Mouse (Mus musculus): ENCODE data around the gene Lyst.
"Not testable (repeated sequence)": the region's sequence is repeated elsewhere in the genome, so short reads cannot be mapped to it uniquely, and the experiment has no call there.

Lyst gene

DNA sequence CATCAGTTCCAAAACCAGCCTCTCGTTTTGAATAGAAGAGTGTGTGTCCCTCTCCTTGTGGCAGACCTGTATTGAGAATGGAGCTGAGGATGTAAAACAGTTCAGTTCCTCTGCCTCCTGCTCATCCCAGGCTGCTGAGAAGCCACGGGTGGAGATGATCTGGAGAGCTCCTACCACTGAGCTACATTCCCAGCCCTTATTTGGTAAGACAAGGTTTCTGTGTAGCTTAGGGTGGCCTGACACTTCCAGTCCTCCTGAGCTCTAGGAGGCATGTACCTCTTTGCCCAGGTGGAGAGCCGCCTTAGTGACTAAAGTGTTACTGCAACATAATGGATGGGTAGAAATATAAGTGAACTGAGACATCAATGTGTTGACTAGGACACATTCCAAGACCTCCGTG lies 190.8 kb downstream of the Lyst start:
- no peak for DNase-seq (ENCODE audit: extremely low spot score)

DNA sequence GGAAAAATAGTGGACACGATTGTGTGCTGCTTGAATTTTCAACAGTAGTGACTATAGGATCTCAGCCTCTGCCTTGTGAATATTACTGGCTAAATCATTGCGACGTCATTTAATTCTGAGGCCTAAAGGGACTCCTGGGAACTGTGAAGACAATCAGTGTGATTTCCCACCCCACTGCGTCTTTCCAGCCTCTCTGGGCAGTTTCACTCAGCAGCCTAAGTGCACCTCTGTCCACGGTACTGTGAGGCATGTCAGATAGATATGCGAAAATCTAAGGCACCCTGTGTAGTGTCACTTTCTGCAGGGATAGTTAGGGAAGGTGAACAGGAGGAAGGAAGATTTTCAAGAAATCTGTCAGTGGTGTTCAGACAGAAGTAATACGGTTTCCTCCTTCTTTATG lies 193.1 kb downstream of the Lyst start:
- DNase-seq (ENCODE audit: extremely low spot score) = peak; percentile 4

DNA sequence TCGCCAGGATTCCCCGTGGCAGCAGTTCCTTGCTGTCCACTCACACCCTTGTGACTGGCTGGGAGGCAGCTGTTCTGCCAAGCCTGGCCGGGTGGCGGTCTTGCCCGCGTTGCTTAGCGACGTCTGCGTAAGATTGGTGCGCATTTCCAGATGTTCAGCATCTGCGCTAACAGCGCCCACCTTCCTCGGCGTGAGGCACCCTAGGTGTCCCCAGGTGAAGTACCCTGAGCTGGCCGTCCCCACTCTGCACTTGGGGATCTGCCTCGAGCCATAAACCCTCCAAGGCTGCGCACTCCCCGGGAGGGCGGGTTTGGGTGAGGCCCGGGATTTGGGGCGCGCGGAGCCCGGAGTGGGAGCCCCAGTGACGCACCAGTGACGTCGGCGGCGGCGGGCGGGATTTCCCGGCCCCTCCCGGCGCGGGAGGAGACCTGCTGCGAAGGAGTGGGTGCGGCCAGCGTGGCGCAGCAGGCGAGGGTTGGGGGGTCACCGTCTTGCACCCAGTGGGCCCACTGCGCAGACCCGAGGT lies 193.8 kb downstream of the Lyst start, which contains the start of gene Gng4:
Gene Gng4 (plus strand): TSS at position 166 of the 526 bp plus-strand sequence.
- DNase-seq (ENCODE audit: extremely low spot score) = peak; percentile 29

DNA sequence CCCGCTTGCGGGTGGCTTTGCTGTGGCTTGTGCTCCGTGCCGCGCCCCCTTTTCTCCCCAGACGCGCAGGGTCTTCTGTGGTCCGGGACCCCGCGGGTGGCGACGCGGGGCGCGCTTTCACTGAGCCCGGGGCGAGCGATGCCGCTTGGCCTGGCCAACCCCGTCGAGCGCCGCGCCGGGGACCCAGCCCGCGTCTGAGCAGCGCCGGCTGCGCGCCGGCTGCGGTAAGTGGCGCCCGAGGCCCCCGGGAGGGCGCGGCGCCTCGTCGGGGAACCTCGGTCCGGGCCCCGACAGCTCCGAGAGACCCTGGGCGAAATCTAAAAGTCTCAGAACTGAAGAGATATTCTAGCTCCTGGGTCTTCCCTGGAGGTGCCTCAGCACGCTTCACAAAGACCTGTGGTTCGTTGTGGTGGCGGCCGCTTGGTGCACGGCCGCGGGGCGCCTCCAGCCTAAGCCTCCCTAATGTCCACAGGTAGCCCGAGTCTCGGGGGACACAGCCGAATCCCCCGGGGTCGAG lies 194.3 kb downstream of the Lyst start:
- peak; percentile 17 for DNase-seq (ENCODE audit: extremely low spot score)

DNA sequence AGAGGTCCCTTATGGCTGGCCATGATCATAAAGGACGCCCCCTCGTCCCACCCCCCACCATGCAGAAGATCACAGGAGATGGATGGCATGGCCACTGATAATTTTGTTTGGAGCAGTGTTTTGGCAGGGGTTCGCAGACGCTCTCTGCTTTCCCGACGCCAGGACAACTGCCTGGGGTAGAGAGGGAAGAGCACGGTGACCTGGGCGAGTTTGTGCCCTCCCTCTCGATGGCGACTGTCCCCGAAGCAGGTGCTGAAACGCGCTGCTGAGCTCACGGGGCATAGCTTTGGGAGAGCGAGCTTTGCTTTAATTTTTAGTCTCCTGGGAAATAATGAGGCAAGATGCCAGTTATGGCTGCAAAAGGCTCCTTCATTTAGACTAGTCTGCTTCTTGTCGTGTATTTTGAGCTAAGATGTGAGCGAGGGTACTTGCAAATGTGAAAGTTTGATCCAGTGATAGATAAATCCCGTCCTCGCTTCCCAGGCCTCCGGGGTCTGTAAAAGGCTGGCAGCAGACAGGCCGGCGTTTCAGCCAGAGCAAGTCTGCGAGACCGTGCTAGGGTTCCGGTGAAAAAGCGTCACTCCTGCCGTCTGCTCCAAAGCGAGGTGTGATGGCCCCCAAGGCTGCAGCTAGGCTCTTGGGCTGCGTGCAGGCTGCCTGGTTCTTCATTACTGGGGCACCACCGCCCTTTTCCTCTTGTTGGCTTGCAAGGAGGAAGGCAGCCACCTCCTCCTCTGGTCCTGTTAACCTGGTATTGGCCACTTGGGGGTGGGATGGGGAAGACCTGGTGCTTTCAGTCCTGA lies 195.0 kb downstream of the Lyst start:
- peak; percentile 51 for DNase-seq (ENCODE audit: extremely low spot score)

DNA sequence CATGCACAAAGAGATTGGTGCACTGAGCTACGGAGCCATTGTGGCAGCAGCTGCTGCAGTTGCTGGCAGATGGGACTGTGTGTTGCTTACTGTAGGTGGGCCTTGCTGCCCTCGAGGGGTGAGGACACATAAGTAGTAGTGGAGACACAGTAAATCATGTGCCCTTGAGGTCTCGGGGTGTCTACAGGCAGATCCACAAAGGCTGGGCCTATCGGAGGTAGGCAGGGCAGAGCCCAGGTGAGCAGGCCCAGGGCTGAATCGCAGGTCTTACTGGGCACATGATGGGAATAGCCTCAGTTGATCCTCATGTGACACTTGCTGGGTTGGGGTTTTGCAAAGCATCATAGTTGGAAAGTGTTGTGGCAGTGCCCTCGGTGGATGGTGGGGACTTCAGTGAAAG lies 196.8 kb downstream of the Lyst start:
- DNase-seq (ENCODE audit: extremely low spot score) = no peak

DNA sequence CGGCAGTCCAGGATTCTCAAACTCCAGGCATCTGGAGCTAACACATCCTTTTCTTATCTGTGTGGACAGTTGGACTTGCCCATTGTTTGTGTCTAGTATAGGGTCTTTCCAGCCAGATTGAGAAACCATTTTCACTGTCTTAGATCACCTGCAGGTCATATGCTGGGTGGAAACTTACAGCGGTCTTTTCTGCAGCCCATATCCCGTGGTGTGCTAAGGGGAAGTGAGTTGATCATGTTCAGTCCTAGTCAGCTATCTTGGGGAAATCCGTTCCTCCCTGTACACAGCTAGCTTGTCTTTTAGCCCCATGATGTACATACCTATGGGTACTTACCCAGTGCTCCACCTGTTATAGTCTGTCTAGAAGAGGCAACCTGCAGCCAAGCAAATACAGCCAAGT lies 197.9 kb downstream of the Lyst start:
- DNase-seq (ENCODE audit: extremely low spot score) = no peak

DNA sequence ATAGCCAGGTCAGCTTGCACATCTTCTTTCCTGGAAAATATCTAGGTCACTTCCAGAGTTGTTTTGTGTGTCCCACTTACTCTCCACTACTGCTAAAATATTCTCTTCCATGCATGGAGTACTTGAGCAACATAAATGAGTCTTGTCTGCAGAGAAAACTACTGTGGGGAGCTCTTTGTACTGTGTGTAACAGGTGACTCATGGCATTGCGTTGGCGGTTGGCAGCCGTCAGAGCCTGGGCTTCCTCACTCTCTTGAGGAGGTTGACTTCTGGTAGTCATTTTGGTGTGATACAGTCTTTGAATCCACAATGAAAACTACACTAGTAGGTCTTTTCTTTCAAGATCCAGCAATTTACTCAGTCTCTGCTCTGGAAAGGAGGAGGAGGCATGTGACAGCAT lies 201.8 kb downstream of the Lyst start:
- DNase-seq (ENCODE audit: extremely low spot score) = no peak

DNA sequence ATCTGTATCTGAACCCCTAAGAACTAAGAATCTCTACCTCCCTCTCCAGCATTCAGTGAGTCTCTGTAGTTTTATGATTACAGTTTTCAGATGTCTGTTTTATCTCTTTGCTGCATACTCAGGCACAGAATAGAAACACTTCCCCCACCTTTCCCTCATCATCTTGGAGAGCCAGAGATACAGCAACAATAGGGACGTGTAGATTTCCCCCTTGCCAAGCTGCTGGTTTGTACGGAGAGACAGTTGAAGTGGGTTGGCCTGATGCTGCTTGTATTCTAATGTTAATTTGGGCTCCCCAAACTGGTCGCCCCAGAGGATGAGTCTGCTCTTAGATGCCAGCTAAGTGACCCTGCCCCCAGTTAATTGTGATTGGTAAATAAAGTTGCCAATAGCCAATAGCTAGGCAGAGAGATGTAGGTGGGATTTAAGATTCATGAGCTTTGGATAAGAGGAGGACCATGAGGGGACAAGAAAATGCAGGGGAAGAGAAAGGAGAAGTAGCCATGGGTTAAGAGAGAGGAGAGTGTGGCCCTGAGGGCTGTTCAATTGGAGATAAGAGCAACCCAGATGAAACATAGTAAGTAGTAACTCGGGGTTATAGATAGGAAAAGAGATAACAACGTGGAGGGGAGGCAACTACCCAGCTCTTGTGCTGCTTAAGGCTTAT lies 205.1 kb downstream of the Lyst start:
- DNase-seq (ENCODE audit: extremely low spot score) = no peak

DNA sequence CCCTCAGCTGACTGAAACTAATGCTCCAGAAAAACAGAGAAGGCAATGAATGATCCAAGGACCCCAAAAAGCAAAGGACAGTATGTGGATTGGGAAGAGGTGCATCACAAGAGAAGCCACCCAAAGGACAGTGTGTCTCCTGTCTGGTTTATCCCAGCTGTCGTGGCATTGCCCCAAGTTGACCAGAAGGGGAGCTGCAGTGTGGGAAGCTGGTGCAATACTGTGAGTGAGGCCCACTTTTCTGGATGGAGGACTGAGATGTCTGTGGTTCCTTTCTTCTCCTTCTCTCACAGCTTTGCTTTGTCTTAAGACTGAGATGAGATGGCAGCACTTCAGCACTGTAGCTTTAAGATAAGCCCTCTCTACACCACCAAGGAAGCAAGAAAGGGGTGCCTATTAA lies 205.9 kb downstream of the Lyst start:
- no peak for DNase-seq (ENCODE audit: extremely low spot score)

DNA sequence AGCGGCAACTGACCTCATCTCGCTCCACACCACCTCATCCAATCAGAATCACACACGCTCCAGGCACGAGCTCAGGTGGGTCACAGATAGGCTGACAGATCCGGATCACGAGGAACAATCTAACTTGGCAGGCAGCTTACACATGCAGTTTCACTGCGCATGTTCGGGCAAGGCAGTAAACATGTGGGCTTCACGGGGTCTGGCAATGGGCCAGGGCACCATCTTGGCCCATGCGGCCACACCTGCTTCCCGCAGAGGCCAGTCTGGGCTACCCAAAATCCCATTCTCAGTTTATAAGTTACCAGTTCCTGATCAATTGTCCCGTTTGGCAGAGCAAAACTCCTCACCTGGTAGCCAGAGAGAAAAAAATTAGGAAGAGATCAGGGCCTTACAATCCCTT lies 207.6 kb downstream of the Lyst start:
- not testable (repeated sequence) for DNase-seq (ENCODE audit: extremely low spot score)

DNA sequence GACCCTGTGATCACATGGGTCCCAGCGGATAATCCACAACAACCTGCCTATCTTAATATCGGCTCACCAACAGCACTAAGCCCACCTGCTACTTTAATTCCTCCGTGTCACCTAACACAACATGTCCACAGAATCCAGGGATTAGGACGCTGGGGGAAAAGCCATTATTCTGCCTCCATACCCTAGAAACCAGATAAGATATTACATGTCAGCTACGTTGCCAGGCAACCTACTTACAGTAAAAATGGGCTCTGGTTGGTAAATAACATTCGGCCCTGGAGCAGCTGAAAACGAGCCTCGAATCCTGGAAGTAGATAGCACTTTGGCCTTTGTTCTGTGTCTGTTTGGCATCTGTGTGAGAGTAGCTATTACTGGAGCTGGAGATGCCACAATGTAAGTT lies 208.6 kb downstream of the Lyst start:
- DNase-seq (ENCODE audit: extremely low spot score) = no peak

DNA sequence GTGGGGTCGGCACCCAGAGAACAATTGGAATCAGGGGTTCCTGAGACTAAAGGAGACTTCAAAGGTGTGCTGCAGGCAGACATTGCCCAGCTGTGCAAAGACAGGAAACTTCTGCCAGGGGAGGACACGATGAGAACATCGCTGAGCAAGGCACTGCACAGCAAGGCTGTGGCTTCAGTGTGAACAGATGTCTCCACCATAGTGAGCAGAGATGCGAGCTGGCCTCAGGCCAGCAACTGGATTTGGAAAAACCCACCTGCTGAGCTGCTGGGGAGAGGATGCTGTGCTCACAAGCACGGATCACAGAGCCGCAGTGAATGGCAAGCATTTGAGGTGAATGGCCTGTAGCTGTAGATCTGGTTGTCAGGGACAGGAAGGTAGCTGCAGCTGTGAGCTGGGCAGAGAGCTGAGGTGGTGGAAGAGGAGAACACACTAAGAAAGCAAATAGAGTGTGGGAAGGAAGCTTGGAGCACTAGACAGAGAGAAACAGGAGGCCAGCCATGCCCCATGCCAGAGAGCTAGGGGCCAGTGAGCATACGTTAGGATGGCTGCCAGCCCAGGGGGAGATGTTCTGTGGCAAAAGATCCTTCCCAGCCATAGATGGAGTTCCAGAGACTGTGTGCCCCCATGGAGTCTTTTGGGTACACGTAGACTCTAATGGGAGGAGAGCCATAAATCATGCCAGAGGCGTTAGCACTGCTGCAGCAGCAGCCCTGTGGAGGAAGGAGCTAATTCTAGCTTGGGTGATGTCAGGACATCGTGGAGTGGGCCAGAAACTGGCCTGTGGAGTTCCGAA lies 218.3 kb downstream of the Lyst start:
- no peak for DNase-seq (ENCODE audit: extremely low spot score)

DNA sequence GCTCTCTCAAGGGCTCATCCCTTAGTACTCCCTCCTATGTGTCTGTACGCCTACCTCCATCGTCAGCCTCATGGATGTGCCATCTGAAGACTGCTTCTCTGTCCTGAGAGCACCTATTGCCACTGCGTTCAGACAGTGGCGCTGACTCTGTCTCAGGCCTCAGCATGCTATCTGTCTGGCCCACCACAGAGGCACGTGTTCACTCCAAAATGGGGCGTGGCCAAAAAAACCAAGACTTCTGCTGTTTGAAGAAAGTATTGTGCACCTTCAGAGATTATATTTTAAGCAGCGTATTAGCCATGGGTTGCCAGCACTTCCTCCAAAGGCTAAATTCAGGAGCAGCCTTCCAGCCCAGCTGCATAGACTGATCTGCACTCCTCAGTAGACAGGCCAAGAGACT lies 220.7 kb downstream of the Lyst start:
- DNase-seq (ENCODE audit: extremely low spot score) = no peak

DNA sequence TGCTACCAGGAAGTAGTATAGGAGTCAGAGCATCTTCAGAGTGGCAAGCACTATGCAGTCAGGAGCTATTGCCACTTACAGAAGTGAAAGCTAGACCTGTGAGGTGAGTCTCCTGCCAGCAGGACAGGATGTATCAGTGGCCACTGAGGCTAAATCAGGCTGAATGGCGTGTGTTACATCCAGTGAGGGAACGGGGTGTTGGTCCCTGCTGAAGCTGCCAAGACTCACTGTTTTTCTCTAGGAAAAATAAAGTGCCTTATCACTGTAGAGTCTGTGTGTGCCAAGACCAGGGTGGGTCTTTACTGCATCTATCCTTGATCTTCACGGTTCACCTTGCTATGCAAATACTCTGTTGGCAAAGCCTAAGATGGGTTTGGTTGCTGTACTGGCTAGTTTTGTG lies 228.5 kb downstream of the Lyst start:
- DNase-seq (ENCODE audit: extremely low spot score) = no peak

DNA sequence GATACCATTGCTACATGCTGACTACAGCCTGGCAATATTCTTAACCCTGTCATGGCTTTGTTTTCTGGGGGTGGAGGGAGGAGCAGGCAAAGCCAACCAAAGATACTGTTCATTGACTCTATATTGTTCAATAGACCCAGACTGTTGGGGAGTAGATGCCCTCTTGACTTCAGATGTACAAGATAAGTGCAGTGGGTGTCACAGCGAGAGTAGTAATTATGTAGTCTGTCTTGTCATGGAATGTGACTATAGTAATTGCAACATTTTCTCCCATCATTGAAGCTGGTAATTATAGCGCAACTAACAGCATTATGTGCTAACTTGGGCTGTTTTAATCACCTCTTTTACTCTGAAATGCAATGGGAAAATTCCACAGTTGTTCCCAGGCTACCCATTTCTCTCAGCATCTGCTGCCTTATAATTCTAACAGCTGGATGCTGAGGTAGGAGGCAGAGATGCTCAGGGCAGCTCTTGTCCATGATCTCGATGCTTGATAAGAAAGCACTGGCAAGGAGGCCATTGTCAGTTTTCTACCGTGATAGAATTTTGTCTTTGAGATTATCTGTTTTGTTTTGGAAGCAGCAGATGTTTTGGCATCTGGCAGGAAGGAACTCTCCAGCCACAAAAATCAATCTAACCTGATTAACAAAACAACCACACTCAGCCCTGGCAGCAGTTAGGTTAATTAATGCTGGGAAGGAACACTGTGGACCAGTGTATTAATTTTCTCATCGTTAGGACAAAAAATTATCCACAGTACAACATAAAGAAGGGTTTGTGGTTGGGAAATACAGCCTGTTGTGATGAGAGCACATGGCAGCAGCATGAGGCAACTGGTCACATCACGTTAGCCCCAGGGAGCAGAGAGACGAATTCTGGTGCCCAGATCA lies 230.3 kb downstream of the Lyst start:
- DNase-seq (ENCODE audit: extremely low spot score) = no peak

DNA sequence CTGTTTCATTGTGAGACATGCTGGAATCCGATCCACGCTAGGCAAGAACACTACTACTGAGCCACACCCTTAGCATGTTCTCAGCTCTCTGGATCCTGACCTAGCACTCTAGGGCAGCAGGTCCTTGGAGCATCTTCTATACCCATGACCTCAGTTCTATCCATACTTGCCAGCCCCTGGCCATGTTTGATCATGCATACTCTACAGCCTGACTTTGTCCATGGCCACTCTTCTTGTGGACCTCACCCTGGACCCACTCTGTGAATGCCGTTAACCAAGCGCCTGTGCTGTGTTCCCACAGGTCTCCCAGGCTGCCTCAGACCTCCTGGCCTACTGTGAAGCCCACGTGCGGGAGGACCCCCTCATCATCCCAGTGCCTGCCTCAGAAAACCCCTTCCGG lies 234.7 kb downstream of the Lyst start:
- no peak for DNase-seq (ENCODE audit: extremely low spot score)

DNA sequence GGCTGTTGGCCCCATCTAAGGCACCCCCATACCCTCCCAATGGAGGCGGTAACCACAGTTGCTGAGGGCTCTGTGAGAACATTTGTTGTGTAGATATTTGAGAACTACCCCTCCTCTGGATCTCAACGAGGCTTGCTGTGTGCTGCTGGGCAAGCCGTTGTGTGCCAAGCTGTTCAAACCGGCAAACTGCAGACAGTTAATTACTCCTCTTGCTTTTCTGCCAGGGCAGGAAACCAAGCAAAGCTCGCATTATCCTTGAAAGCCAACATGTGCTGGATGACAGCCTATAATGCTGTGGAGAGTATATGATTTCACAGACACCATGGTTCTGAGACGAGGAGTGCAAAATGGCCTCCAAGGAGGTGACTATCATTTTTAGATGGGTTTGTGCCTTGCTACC lies 236.3 kb downstream of the Lyst start:
- DNase-seq (ENCODE audit: extremely low spot score) = no peak

DNA sequence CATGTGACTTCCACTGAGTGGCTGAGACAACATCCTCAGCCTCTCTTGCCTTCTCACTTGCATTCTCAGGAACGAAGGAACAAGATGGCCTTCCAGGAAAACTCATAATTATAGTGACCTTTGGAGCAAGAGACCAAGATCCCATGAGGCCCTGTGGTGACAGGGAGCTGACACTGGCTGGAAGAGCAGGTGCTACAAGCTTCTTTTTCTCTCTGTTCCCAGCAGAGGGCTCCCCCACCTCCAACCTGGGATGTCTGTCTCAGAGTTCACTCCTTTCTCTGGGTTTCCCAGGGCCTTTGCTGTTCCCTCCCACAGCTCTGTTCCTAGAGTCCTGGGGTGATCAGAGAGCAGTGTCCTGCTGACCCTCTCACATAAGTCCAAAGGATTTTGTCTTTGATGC lies 237.9 kb downstream of the Lyst start:
- DNase-seq (ENCODE audit: extremely low spot score) = no peak

All from embryo, embryonic 9.5 days (tissue).